Mouse (Mus musculus) megakaryocyte, adult 5-6 weeks (primary cell): ENCODE results near the gene Jsrp1. TPM values are rescaled to one million over a fixed set of nuclear protein-coding genes. Genes with fewer than 3 reads are reported as not detected.

Source experiments
- ATAC-seq: 2 replicates; pipeline ENCODE4 v1.8.0; 2016; ENCODE audit warnings: mild to moderate bottlenecking, inconsistent platforms; ENCODE audit not compliant: poor library complexity, severe bottlenecking
- total RNA-seq, 2 experiments: library from RNA; stranded (forward) in 1 of 2; stranded (reverse) in 1 of 2; fragments of 153-499, 151-499 nt in 1 of 2; fragments of 221-1000, 200-1000 nt in 1 of 2; gene quantifications; 2 replicates each; pipeline versions ENCODE4 v1.2.3 to v1.2.4; 2015 to 2017

The Jsrp1 gene
- total RNA-seq, 2 experiments from 2014 or later = not detected

DNA sequence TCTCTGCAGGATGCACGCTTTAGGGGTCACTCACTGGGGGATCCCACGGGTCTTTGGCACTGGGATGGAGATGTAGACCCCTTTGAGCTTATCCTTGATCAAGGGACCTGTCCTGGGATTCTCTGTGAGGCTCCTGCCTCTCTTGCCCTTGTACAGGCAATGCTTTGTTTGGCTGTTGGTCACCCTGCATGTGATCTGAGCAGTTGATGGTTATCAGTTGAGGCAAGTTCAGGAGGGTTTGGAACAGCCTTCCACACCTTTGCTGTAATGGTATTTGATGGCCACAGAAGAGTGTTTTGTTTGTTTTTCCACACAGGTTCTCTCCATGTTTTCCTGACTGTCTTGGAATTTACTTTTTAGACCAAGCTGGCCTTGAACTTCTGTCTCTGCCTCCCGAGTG, 51.5 kb downstream of the Jsrp1 start:
- ATAC-seq = no peak

DNA sequence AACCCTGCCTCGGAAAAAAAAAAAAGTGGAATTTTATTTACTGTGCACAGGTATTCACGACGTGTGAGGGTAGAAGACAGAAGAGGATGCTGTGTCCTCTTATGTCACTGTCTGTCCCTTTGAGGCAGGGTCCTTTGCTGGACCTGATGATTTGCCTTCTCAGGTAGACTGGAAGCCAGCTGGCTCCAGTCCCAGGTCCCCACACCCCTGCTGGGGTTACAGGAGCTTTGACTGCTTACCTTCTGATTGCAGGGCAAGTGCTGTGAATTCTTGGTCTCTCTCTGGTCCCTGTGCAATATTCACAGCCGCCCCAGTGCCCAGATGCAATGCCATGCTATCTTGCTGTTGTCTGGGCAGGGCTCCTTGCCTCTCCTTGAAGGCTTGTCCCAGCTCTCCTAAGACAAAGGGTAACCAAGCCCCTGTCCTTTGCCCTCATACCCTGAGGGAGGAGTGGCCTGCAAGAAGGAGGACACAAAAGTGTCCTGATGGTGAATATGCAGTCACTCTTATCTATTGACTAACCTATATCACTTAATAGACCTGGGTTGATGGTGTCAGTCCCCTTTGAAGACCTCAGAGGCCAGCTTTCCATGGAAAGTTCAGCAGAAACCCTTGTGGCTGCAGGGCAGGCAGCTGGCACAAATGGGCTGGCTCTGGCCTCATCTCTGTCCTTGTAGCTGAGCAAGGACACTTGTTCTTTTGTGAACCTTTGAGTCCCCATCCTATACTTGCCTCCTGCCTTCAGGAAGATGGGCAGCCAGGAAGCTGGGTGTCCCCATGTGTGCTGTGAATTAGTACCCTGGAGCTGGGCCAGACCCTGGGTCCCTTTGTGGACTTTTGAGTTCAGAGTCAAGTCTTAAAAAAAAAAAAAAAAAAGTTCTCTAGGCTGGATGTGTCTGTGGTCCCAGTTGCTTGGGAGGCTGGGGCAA, 52.4 kb downstream of the Jsrp1 start:
- ATAC-seq = no peak

DNA sequence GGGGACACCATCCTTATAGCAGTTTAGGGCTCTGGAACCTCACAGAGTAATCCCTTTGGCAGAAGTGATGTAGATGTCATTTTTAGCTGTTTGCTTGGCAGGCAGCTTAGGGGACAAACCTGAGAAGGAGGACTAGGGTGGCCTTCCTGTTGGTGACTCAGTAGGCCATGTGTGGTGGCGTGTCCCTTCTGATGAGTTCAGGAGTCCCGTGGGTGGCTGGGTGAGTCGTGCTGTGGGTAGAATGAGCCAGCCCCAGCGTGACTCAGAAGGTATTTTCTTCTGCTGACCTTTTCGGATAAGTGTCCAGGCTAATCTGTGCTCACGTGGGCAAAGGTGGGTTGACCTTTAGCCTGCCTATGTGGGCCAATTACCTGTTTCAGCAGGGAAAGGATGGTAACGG, 54.6 kb downstream of the Jsrp1 start:
- ATAC-seq = no peak

Other genes with a start within 250 kb of the Jsrp1 start
- 2.6 and 3.3 TPM in 2 replicates for gene Klf16, start 236.2 kb downstream of the Jsrp1 start, total RNA-seq (2015)
- gene Klf16, start 236.2 kb downstream of the Jsrp1 start, total RNA-seq (2017) = 3.9 and 5.3 TPM in 2 replicates
- 64.8 and 82.1 TPM in 2 replicates for gene Abhd17a, start 223.2 kb downstream of the Jsrp1 start, total RNA-seq (2015)
- 21.7 and 31.6 TPM in 2 replicates for gene Abhd17a, start 223.2 kb downstream of the Jsrp1 start, total RNA-seq (2017)
- gene Scamp4, start 210.6 kb downstream of the Jsrp1 start, total RNA-seq (2015) = 16.9 and 22.3 TPM in 2 replicates
- gene Scamp4, start 210.6 kb downstream of the Jsrp1 start, total RNA-seq (2017) = 4.8 and 11.4 TPM in 2 replicates
- gene Adat3, start 210.6 kb downstream of the Jsrp1 start, total RNA-seq (2015) = 0.91 and 1.1 TPM in 2 replicates
- gene Adat3, start 210.6 kb downstream of the Jsrp1 start, total RNA-seq (2017) = 3.8 TPM in 1 of 2 replicates, not detected in the other
- 0.54 TPM in 1 of 2 replicates, not detected in the other for gene Gm49322, start 207.5 kb downstream of the Jsrp1 start, total RNA-seq (2015)
- 0.15 and 0.89 TPM in 2 replicates for gene Gm49322, start 207.5 kb downstream of the Jsrp1 start, total RNA-seq (2017)
- 34.5 and 46.0 TPM in 2 replicates for gene Csnk1g2, start 190.7 kb downstream of the Jsrp1 start, total RNA-seq (2015)
- 127 and 144 TPM in 2 replicates for gene Csnk1g2, start 190.7 kb downstream of the Jsrp1 start, total RNA-seq (2017)
- 8.4 and 10.3 TPM in 2 replicates for gene Btbd2, start 156.4 kb downstream of the Jsrp1 start, total RNA-seq (2015)
- gene Btbd2, start 156.4 kb downstream of the Jsrp1 start, total RNA-seq (2017) = 16.5 and 30.1 TPM in 2 replicates
- 53.5 and 61.1 TPM in 2 replicates for gene Mknk2, start 135.4 kb downstream of the Jsrp1 start, total RNA-seq (2015)
- gene Mknk2, start 135.4 kb downstream of the Jsrp1 start, total RNA-seq (2017) = 63.3 and 74.8 TPM in 2 replicates
- 61.8 and 72.0 TPM in 2 replicates for gene Mob3a, start 111.5 kb downstream of the Jsrp1 start, total RNA-seq (2015)
- gene Mob3a, start 111.5 kb downstream of the Jsrp1 start, total RNA-seq (2017) = 65.0 and 77.3 TPM in 2 replicates
- 11.3 and 14.2 TPM in 2 replicates for gene Izumo4, start 111.3 kb downstream of the Jsrp1 start, total RNA-seq (2015)
- 4.4 and 6.6 TPM in 2 replicates for gene Izumo4, start 111.3 kb downstream of the Jsrp1 start, total RNA-seq (2017)
- 42.6 and 52.4 TPM in 2 replicates for gene Ap3d1, start 71.2 kb downstream of the Jsrp1 start, total RNA-seq (2015)
- gene Ap3d1, start 71.2 kb downstream of the Jsrp1 start, total RNA-seq (2017) = 48.6 and 62.0 TPM in 2 replicates
- 19.5 and 23.0 TPM in 2 replicates for gene Dot1l, start 58.3 kb downstream of the Jsrp1 start, total RNA-seq (2015)
- 6.9 and 9.8 TPM in 2 replicates for gene Dot1l, start 58.3 kb downstream of the Jsrp1 start, total RNA-seq (2017)
- 45.8 and 46.6 TPM in 2 replicates for gene Sf3a2, start 15.3 kb downstream of the Jsrp1 start, total RNA-seq (2015)
- gene Sf3a2, start 15.3 kb downstream of the Jsrp1 start, total RNA-seq (2017) = 13.1 and 20.4 TPM in 2 replicates
- gene Plekhj1, start 14.9 kb downstream of the Jsrp1 start, total RNA-seq (2015) = 82.4 and 84.3 TPM in 2 replicates
- gene Plekhj1, start 14.9 kb downstream of the Jsrp1 start, total RNA-seq (2017) = 35.5 and 43.5 TPM in 2 replicates
- gene Amh, start 8.3 kb downstream of the Jsrp1 start, total RNA-seq (2015) = not detected in 2 replicates
- gene Amh, start 8.3 kb downstream of the Jsrp1 start, total RNA-seq (2017) = not detected in 2 replicates
- 1,171 and 1,242 TPM in 2 replicates for gene Oaz1, start 13.2 kb upstream of the Jsrp1 start, total RNA-seq (2015)
- gene Oaz1, start 13.2 kb upstream of the Jsrp1 start, total RNA-seq (2017) = 206 and 296 TPM in 2 replicates
- gene Lingo3, start 30.5 kb upstream of the Jsrp1 start, total RNA-seq (2015) = not detected in 2 replicates
- not detected in 2 replicates for gene Lingo3, start 30.5 kb upstream of the Jsrp1 start, total RNA-seq (2017)
- gene Lsm7, start 41.7 kb upstream of the Jsrp1 start, total RNA-seq (2015) = 56.6 and 58.0 TPM in 2 replicates
- 104 and 130 TPM in 2 replicates for gene Lsm7, start 41.7 kb upstream of the Jsrp1 start, total RNA-seq (2017)
- gene Sppl2b, start 41.8 kb upstream of the Jsrp1 start, total RNA-seq (2015) = 10.1 and 10.4 TPM in 2 replicates
- 9.1 and 15.1 TPM in 2 replicates for gene Sppl2b, start 41.8 kb upstream of the Jsrp1 start, total RNA-seq (2017)
- not detected in 2 replicates for gene Tmprss9, start 58.4 kb upstream of the Jsrp1 start, total RNA-seq (2015)
- not detected in 2 replicates for gene Tmprss9, start 58.4 kb upstream of the Jsrp1 start, total RNA-seq (2017)
- 60.1 and 74.7 TPM in 2 replicates for gene Timm13, start 87.5 kb upstream of the Jsrp1 start, total RNA-seq (2015)
- gene Timm13, start 87.5 kb upstream of the Jsrp1 start, total RNA-seq (2017) = 31.8 and 44.9 TPM in 2 replicates
- 7.7 and 9.5 TPM in 2 replicates for gene Lmnb2, start 104.7 kb upstream of the Jsrp1 start, total RNA-seq (2015)
- 35.2 and 35.8 TPM in 2 replicates for gene Lmnb2, start 104.7 kb upstream of the Jsrp1 start, total RNA-seq (2017)
- 11.0 and 12.9 TPM in 2 replicates for gene Gadd45b, start 116.6 kb upstream of the Jsrp1 start, total RNA-seq (2015)
- 9.4 and 20.3 TPM in 2 replicates for gene Gadd45b, start 116.6 kb upstream of the Jsrp1 start, total RNA-seq (2017)
- 0.11 TPM in 1 of 2 replicates, not detected in the other for gene Gng7, start 201.4 kb upstream of the Jsrp1 start, total RNA-seq (2015)
- 0.26 TPM in 1 of 2 replicates, not detected in the other for gene Gng7, start 201.4 kb upstream of the Jsrp1 start, total RNA-seq (2017)
- not detected in 2 replicates for gene Diras1, start 212.2 kb upstream of the Jsrp1 start, total RNA-seq (2015)
- 0.20 TPM in 1 of 2 replicates, not detected in the other for gene Diras1, start 212.2 kb upstream of the Jsrp1 start, total RNA-seq (2017)
- 3.9 and 6.0 TPM in 2 replicates for gene Slc39a3, start 223.9 kb upstream of the Jsrp1 start, total RNA-seq (2015)
- gene Slc39a3, start 223.9 kb upstream of the Jsrp1 start, total RNA-seq (2017) = 6.2 and 10.2 TPM in 2 replicates
- gene Sgta, start 246.7 kb upstream of the Jsrp1 start, total RNA-seq (2015) = 30.3 and 30.7 TPM in 2 replicates
- 33.3 and 38.7 TPM in 2 replicates for gene Sgta, start 246.7 kb upstream of the Jsrp1 start, total RNA-seq (2017)